Mouse (Mus musculus) heart, adult 2 months (tissue): ENCODE measurements at regions not wholly inside any gene's neighbourhood (a gene's known extent, or its start where the extent isn't known, plus 50 kb on each side); places are given as distances from the start of the nearest gene placed in this dataset.

Source experiments
- DNase-seq, 2 experiments: peaks; one replicate each; pipeline ENCODE4 v3.0.0; 2021
- H3K27ac ChIP-seq: fragments of 200-600 bp; 2 replicates; pipeline ENCODE4 v1.8.1; 2022
- H3K27me3 ChIP-seq: fragments of 200-500 bp; 2 replicates; pipeline ENCODE4 v1.6.1; 2012; ENCODE audit warnings: mild to moderate bottlenecking, low read length, inconsistent platforms, mixed read lengths; ENCODE audit not compliant: control insufficient read depth, insufficient read depth
- H3K36me3 ChIP-seq: fragments of 200-500 bp; 2 replicates; pipeline ENCODE4 v1.6.1; 2012; ENCODE audit warnings: low read length, inconsistent platforms; ENCODE audit not compliant: control insufficient read depth, insufficient read depth
- H3K4me1 ChIP-seq: fragments of 200-500 bp; 2 replicates; pipeline ENCODE4 v1.6.1; 2011; ENCODE audit warnings: low read length; ENCODE audit not compliant: control insufficient read depth, insufficient read depth
- H3K4me3 ChIP-seq: fragments of 200-600 bp; 2 replicates; pipeline ENCODE4 v1.8.1; 2022
- H3K79me2 ChIP-seq: fragments of 200-500 bp; replicated peaks from 2 replicates; pipeline ENCODE4 v1.6.1; 2012; ENCODE audit warnings: mild to moderate bottlenecking, inconsistent platforms, low read length, moderate library complexity, mixed read lengths; ENCODE audit not compliant: control insufficient read depth, insufficient read depth
- H3K9ac ChIP-seq: fragments of 200-500 bp; 2 replicates; pipeline ENCODE4 v1.6.1; 2012; ENCODE audit warnings: low read depth, mild to moderate bottlenecking, control low read depth, inconsistent platforms, low read length, mixed read lengths
- CTCF ChIP-seq: fragments of 200-600 bp; IDR thresholded peaks from 2 replicates; pipeline ENCODE4 v1.8.1; 2022; ENCODE audit warnings: antibody characterized with exemption, mild to moderate bottlenecking, moderate library complexity
- EP300 ChIP-seq: fragments of 200-500 bp; IDR thresholded peaks from 2 replicates; pipeline ENCODE4 v1.6.1; 2011; ENCODE audit warnings: low read depth, low read length, control low read depth; ENCODE audit not compliant: insufficient read depth
- POLR2A ChIP-seq: fragments of 200-500 bp; IDR thresholded peaks from 2 replicates; pipeline ENCODE4 v1.6.1; 2011; ENCODE audit warnings: mild to moderate bottlenecking, low read depth, low read length, control low read depth; ENCODE audit not compliant: insufficient read depth
- WGBS: fragments of 180-500 bp; shearing (Covaris S2); methylation state at CpG from one replicate; pipeline ENCODE4 v1.1.7; 2018; 5-methylcytosine and 5-hydroxymethylcytosine counted together
- intact Hi-C: fragments of 180-260 bp; cut with DNase I; formaldehyde crosslinking; loops from one replicate; pipeline ENCODE4 v1.15.1; 2025

DNA sequence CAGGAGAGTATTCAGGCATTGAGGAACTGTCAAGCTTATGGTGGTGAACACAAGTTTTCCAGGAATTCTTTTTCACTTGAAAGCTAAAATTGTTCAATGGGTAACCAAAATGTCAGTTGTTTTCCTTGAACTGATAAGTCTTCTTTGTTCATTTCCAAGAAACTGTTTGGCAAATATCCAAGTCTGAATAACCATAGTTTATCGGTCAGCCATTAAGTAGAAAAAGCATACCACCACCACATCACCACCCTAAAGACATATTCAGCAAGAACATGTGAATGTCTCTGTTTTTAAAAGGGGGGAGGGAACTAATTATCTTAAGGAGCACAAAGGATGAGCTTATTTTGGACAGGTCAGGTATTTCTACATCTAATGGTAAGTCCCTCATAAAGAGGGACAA, 291.6 kb upstream of the Jarid2 start:
- Histone ChIP-seq H3K27me3 (no peaks in the 10 kb centered on the region), H3K27ac (no peak overlapping the region), H3K4me1 (no peaks in the 10 kb centered on the region), H3K4me3 (no peak overlapping the region), H3K79me2 (no peaks in the 10 kb centered on the region), H3K36me3 (no peaks in the 10 kb centered on the region), H3K9ac (no peak overlapping the region)
- DNase-seq, result no peak
- TF ChIP-seq POLR2A, result no peak
- no peak for TF ChIP-seq CTCF
- TF ChIP-seq EP300, result no peak
- WGBS, result 43% methylated on average over 1 of the region's 1 CpGs
- intact Hi-C loops, result no loop called here

DNA sequence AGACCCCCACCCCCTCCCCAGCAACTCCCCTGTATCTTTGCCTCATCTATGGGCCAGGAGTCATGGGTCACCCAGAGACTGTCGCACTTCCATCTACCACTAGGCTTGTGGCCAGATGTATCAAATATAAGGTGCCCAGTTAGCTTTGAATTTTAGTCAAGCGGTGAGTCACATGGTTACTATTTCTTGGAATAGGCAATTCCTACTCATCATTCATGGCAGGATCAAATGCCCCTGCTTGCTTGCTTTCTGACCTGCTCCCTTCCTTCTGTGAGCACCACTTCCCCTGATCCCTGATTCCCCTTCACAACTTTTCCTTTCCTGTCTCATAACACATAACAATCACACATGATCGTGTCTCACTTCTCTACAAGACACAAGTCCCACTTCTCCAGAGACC, 288.2 kb upstream of the Jarid2 start:
- no peak for TF ChIP-seq CTCF
- TF ChIP-seq EP300, result no peak
- no peak for TF ChIP-seq POLR2A
- DNase-seq, result no peak
- Histone ChIP-seq H3K27ac (no peak overlapping the region), H3K9ac (no peak overlapping the region), H3K4me1 (no peaks in the 10 kb centered on the region), H3K27me3 (no peaks in the 10 kb centered on the region), H3K79me2 (no peaks in the 10 kb centered on the region), H3K36me3 (no peaks in the 10 kb centered on the region), H3K4me3 (no peak overlapping the region)
- WGBS, result 88% methylated on average over 3 of the region's 3 CpGs
- intact Hi-C loops, result no loop called here

DNA sequence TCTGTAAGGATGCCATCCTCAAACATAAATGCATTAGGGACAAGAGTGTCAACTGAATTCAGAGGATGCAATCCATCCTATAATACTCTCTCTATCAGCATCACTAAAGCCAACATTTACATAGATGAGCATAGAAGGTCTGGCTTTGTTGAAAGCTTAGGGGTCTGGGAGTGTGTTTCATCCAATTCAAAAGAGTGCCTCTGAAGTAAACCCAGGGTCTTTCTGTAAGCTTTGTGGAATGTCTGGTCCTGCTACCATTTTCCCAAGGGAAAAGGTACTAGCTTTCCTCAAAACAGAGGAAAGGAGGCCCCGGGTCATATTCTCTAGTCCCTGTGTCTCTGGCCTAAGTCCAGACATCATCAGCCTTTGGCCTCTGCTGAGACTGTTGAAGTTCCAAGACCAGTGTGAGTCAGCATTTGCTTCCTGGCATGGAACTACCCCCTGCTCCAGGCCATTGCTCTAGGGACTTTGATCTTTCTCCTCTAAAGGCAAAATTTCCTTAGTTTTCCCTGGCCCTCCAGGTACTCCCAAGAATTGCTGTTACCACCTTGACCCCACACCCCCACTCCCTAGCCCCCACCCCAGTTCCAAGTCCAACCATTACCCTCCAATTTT, 280.0 kb upstream of the Jarid2 start:
- intact Hi-C loops, result no loop called here
- no peak overlapping the region for H3K9ac ChIP-seq

DNA sequence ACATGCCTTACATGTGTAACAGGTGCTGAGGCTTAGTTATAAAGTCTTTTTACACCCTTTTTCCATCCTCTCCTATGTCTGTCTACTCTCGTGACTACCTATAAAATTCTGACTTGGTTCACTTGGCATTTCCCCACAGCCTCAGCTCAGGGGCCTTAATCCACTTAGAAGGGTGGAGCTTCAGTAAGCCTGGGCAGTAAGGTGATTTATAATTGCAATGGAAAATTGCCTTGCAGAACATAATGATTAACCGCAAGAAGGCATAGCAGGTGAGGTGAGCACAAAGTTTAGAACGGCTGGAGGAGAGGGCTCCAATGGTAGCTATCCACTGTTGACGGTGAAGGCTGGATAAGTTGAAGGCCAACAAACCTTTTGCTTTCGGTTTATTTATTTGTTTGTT, 278.1 kb upstream of the Jarid2 start:
- 96% methylated on average over 5 of the region's 5 CpGs for WGBS
- Histone ChIP-seq H3K27me3 (no peaks in the 10 kb centered on the region), H3K9ac (no peak overlapping the region), H3K4me3 (no peak overlapping the region), H3K27ac (no peak overlapping the region), H3K4me1 (no peaks in the 10 kb centered on the region), H3K79me2 (no peaks in the 10 kb centered on the region), H3K36me3 (no peaks in the 10 kb centered on the region)
- DNase-seq, result no peak
- intact Hi-C loops, result no loop called here
- TF ChIP-seq POLR2A, result no peak
- TF ChIP-seq EP300, result no peak
- TF ChIP-seq CTCF, result no peak

More for the DNA sequence above, 280.0 kb upstream of the Jarid2 start:
- Histone ChIP-seq H3K4me1 (no peaks in the 10 kb centered on the region), H3K79me2 (no peaks in the 10 kb centered on the region), H3K27ac (no peak overlapping the region), H3K27me3 (no peaks in the 10 kb centered on the region), H3K4me3 (no peak overlapping the region), H3K36me3 (no peaks in the 10 kb centered on the region)
- peak; percentile 47 to 66 for DNase-seq
- TF ChIP-seq CTCF (no peak), POLR2A (no peak), EP300 (no peak)
- 33% methylated on average over 1 of the region's 1 CpGs for WGBS

DNA sequence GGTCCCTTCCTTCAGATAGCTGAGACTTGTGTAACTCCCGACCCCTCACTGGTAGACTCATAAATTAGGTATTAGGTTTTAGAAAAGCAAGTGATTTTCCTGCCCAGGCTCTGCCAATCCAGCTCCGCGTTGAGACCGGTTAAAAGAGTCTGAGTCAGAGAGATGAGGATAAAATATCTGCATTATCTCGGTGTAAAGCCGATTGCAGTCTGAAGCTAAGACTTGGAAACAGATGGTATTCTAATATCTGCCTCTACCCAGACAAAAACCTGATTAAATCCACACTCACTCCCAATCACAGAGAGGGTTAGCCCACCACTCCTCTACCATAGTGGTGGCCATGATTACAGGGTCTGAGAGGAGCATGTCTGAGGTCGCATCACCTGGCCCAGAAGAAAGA, 276.1 kb upstream of the Jarid2 start:
- no peaks in the 10 kb centered on the region for H3K79me2 ChIP-seq
- no peak overlapping the region for H3K27ac ChIP-seq
- H3K36me3 ChIP-seq, result no peaks in the 10 kb centered on the region
- TF ChIP-seq POLR2A (no peak), EP300 (no peak), CTCF (no peak)
- no peak for DNase-seq
- no peaks in the 10 kb centered on the region for H3K4me1 ChIP-seq
- no peak overlapping the region for H3K4me3 ChIP-seq
- intact Hi-C loops, result no loop called here
- 82% methylated on average over 7 of the region's 7 CpGs for WGBS
- H3K9ac ChIP-seq, result no peak overlapping the region
- H3K27me3 ChIP-seq, result no peaks in the 10 kb centered on the region

DNA sequence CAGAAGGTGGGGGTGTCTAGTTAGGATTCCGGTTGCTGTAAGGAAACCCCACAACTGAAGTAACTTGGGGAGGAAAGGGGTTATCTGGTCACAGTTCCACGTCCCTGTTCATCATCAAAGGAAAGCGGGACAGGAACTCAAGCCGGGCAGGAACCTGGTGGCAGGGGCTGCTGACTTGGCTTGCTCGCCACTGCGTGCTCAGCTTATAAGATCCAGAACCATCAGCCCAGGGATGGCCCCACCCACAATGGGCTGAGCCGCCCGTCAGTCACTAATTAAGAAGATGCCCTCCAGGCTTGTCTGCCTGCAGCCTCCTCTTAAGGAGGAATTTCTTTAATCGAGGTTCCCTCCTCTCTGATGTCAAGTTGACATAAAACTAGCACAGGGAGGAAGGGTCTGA, 275.1 kb upstream of the Jarid2 start:
- no peak for DNase-seq
- intact Hi-C loops, result no loop called here
- H3K4me3 ChIP-seq, result no peak overlapping the region
- H3K9ac ChIP-seq, result no peak overlapping the region
- 58% methylated on average over 9 of the region's 9 CpGs for WGBS
- TF ChIP-seq CTCF (no peak), POLR2A (no peak), EP300 (no peak)
- no peaks in the 10 kb centered on the region for H3K27me3 ChIP-seq
- no peaks in the 10 kb centered on the region for H3K79me2 ChIP-seq
- H3K4me1 ChIP-seq, result no peaks in the 10 kb centered on the region; the same call in 1 of the 2 replicates
- H3K27ac ChIP-seq, result no peak overlapping the region
- H3K36me3 ChIP-seq, result no peaks in the 10 kb centered on the region

DNA sequence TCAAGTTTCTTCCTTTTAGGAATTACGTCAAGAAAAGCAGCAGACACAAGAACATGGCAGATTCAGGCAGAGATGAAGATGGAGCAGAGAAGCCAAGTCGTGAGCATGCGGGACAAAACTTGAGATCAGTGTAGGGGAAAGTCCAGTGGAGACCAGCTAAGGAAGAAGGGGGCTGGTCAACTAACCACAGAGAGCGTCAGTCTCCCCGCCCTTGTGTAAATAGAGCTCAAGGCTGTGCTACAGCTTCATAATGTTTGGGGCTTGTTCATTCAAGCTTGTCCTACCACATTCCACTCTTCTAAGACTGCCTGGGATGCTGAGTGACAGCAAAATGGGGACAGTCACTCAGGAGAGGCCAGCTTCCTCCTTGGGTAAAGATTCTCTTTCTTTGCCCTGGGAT, 274.1 kb upstream of the Jarid2 start:
- no peak for DNase-seq
- Histone ChIP-seq H3K27me3 (no peaks in the 10 kb centered on the region), H3K4me1 (no peaks in the 10 kb centered on the region; the same call in 1 of the 2 replicates), H3K79me2 (no peaks in the 10 kb centered on the region), H3K4me3 (no peak overlapping the region), H3K36me3 (no peaks in the 10 kb centered on the region), H3K9ac (no peak overlapping the region), H3K27ac (no peak overlapping the region)
- WGBS, result 91% methylated on average over 5 of the region's 5 CpGs
- intact Hi-C loops, result no loop called here
- TF ChIP-seq CTCF (no peak), EP300 (no peak), POLR2A (no peak)
